Mouse (Mus musculus) E14TG2a.4 (cell line): ENCODE measurements around the gene Ifnl2.
A peak's percentile ranks its signal among the peaks of the same experiment; 100 is the strongest.

Experiments used
- H3K27me3 ChIP-seq: 2 replicates; pipeline ENCODE4 v1.6.1; 2014; ENCODE audit warnings: low read length, control low read depth; ENCODE audit not compliant: insufficient read depth
- H3K36me3 ChIP-seq: 2 replicates; pipeline ENCODE4 v1.6.1; 2014; ENCODE audit warnings: low read length, control low read depth; ENCODE audit not compliant: insufficient read depth
- H3K4me1 ChIP-seq: replicated peaks from 2 replicates; pipeline ENCODE4 v1.6.1; 2014; ENCODE audit warnings: low read depth, low read length, control low read depth
- H3K4me3 ChIP-seq: replicated peaks from 2 replicates; pipeline ENCODE4 v1.5.1; 2014; ENCODE audit warnings: mild to moderate bottlenecking, low read length
- H3K9me3 ChIP-seq: 2 replicates; pipeline ENCODE4 v1.6.1; 2014; ENCODE audit warnings: low read length, control low read depth
- CTCF ChIP-seq: conservative IDR thresholded peaks from 2 replicates; pipeline ENCODE4 v1.5.1; 2014; ENCODE audit warnings: low read length
- NANOG ChIP-seq: IDR thresholded peaks from 2 replicates; pipeline ENCODE4 v1.6.1; 2014; ENCODE audit warnings: borderline replicate concordance, low read length, mixed read lengths
- POU5F1 ChIP-seq: IDR thresholded peaks from 2 replicates; pipeline ENCODE4 v1.6.1; 2014; ENCODE audit warnings: low read length, borderline replicate concordance

Gene Ifnl2

GRCm38 (mm10) chr7:28478854-28479253, 31.4 kb downstream of the Ifnl2 start:
- no peaks in the 10 kb centered on the region for H3K9me3 ChIP-seq
- TF ChIP-seq NANOG: no peak
- TF ChIP-seq CTCF: no peak
- TF ChIP-seq POU5F1: no peak
- peak overlapping the region; percentile 2; the same call in 1 of the 2 replicates for H3K4me3 ChIP-seq
- no peaks in the 10 kb centered on the region for H3K36me3 ChIP-seq
- peaks cover 49% of the 10 kb centered on the region for H3K4me1 ChIP-seq
- H3K27me3 ChIP-seq: no peaks in the 10 kb centered on the region

- Histone ChIP-seq H3K4me1 (peaks cover 36% of the 10 kb centered on the region), H3K36me3 (no peaks in the 10 kb centered on the region), H3K4me3 (no peak overlapping the region), H3K27me3 (no peaks in the 10 kb centered on the region), H3K9me3 (no peaks in the 10 kb centered on the region)
- TF ChIP-seq POU5F1: no peak
- no peak for TF ChIP-seq CTCF
- no peak for TF ChIP-seq NANOG
Measured at GRCm38 (mm10) chr7:28477363-28477762, 32.9 kb downstream of the Ifnl2 start.

GRCm38 (mm10) chr7:28476191-28476590, 34.1 kb downstream of the Ifnl2 start:
- Histone ChIP-seq H3K27me3 (no peaks in the 10 kb centered on the region), H3K36me3 (no peaks in the 10 kb centered on the region), H3K4me3 (no peak overlapping the region), H3K9me3 (no peaks in the 10 kb centered on the region), H3K4me1 (peaks cover 28% of the 10 kb centered on the region)
- TF ChIP-seq CTCF: no peak; the same call in 1 of the 2 replicates
- TF ChIP-seq POU5F1: no peak
- no peak for TF ChIP-seq NANOG

- peaks cover 34% of the 10 kb centered on the region for H3K27me3 ChIP-seq
- H3K4me1 ChIP-seq: peaks cover 47% of the 10 kb centered on the region
- peaks cover 9% of the 10 kb centered on the region for H3K36me3 ChIP-seq
- no peaks in the 10 kb centered on the region for H3K9me3 ChIP-seq
- TF ChIP-seq POU5F1: no peak
- TF ChIP-seq NANOG: no peak
- no peak for TF ChIP-seq CTCF
- peak overlapping the region; percentile 80 for H3K4me3 ChIP-seq
Measured at GRCm38 (mm10) chr7:28467213-28467751, 43.0 kb downstream of the Ifnl2 start.

GRCm38 (mm10) chr7:28466721-28467212, 43.5 kb downstream of the Ifnl2 start:
- Histone ChIP-seq H3K4me3 (peak overlapping the region; percentile 80), H3K36me3 (peaks cover 14% of the 10 kb centered on the region), H3K9me3 (no peaks in the 10 kb centered on the region), H3K4me1 (peaks cover 49% of the 10 kb centered on the region), H3K27me3 (peaks cover 34% of the 10 kb centered on the region)
- TF ChIP-seq NANOG (no peak), CTCF (no peak), POU5F1 (no peak)

- peaks cover 36% of the 10 kb centered on the region for H3K36me3 ChIP-seq
- TF ChIP-seq CTCF (no peak), POU5F1 (no peak), NANOG (no peak)
- H3K4me3 ChIP-seq: peak overlapping the region; percentile 57
Measured at GRCm38 (mm10) chr7:28464416-28465212, 45.6 kb downstream of the Ifnl2 start.

GRCm38 (mm10) chr7:28462769-28463168, 47.5 kb downstream of the Ifnl2 start:
- peaks cover 54% of the 10 kb centered on the region for H3K36me3 ChIP-seq
- TF ChIP-seq POU5F1: no peak
- TF ChIP-seq NANOG: no peak
- no peak for TF ChIP-seq CTCF
- peaks cover 73% of the 10 kb centered on the region for H3K4me1 ChIP-seq
- no peaks in the 10 kb centered on the region for H3K9me3 ChIP-seq
- H3K4me3 ChIP-seq: no peak overlapping the region
- H3K27me3 ChIP-seq: peaks cover 23% of the 10 kb centered on the region

More at GRCm38 (mm10) chr7:28464416-28465212, 45.6 kb downstream of the Ifnl2 start:
- H3K27me3 ChIP-seq: peaks cover 31% of the 10 kb centered on the region
- H3K4me1 ChIP-seq: peaks cover 57% of the 10 kb centered on the region
- H3K9me3 ChIP-seq: no peaks in the 10 kb centered on the region

GRCm38 (mm10) chr7:28460361-28460760, 49.9 kb downstream of the Ifnl2 start:
- Histone ChIP-seq H3K9me3 (no peaks in the 10 kb centered on the region), H3K27me3 (peaks cover 7% of the 10 kb centered on the region), H3K4me3 (no peak overlapping the region), H3K4me1 (peaks cover 57% of the 10 kb centered on the region), H3K36me3 (peaks cover 72% of the 10 kb centered on the region)
- TF ChIP-seq POU5F1 (no peak), CTCF (no peak), NANOG (no peak)
